Mouse (Mus musculus) heart, adult 2 months (tissue): ENCODE results near the gene Tor1a.

Source experiments
- CTCF ChIP-seq: fragments of 200-600 bp; IDR thresholded peaks from 2 replicates; pipeline ENCODE4 v1.8.1; 2022; ENCODE audit warnings: antibody characterized with exemption, mild to moderate bottlenecking, moderate library complexity
- POLR2A ChIP-seq: fragments of 200-500 bp; IDR thresholded peaks from 2 replicates; pipeline ENCODE4 v1.6.1; 2011; ENCODE audit warnings: mild to moderate bottlenecking, low read depth, low read length, control low read depth; ENCODE audit not compliant: insufficient read depth

DNA sequence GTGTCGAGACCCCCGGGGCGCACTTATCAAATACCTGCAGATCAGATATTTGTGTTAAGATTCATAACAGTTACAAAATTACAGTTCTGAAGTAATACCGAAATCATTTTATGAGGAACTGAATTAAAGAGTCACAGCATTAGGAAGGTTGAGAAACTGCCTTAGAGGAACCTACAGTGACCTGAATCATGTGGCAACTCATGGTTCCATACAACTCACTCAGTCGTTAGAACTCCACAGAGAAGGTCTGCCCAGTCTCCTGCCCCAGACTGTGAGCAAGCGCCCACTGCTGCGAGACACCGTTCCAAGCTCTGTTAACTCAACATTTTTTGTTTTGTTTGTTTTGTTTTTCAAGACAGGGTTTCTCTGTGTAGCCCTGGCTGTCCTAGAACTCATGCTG is 2.1 kb downstream of the Tor1a start:
- TF ChIP-seq CTCF = no peak
- TF ChIP-seq POLR2A = no peak
